ENCODE assay signal across 9 mouse cellular contexts in genomic region chr19:28655166-28655565, GRCm38 (mm10).
"Had no signal": no experiment of that assay in that cellular context is flagged by ENCODE, and none has a peak within 500 bp of the region (broad histone marks: within the 10 kb centered on the region; RNA-seq: fewer than 3 reads in every experiment).

No protein-coding gene starts in this region.

- H3K4me2 ChIP-seq: liver, embryonic 13.5 days; midbrain, embryonic 11.5 days had no signal

- H3K9ac ChIP-seq: liver, embryonic 13.5 days had no signal

- H3K4me3 ChIP-seq: left cerebral cortex, adult 2 months; liver, embryonic 13.5 days had no signal

- DNase-seq: liver, embryonic 13.5 days; lung, adult 2 months; lung, postnatal 14 days; lung, postnatal 4 days; midbrain, embryonic 14.5 days; thymus, postnatal 25 days had no signal

- H3K27ac ChIP-seq: left cerebral cortex, adult 2 months; liver, embryonic 13.5 days had no signal

- H3K36me3 ChIP-seq: liver, embryonic 13.5 days had no signal

- H3K27me3 ChIP-seq: liver, embryonic 13.5 days had no signal

- H3K4me1 ChIP-seq: liver, embryonic 13.5 days had no signal

- H3K9me3 ChIP-seq: liver, embryonic 13.5 days had no signal

- ATAC-seq: intestine, embryonic 16.5 days had no signal
